Mouse (Mus musculus): Measurements from ENCODE around the gene Hist1h4i. TPM values are rescaled to one million over a fixed set of nuclear protein-coding genes. Genes with fewer than 3 reads are reported as not detected.

The Hist1h4i gene
- total and polyA plus RNA-seq, 2 experiments, result 5.2 to 9.2 TPM

DNA sequence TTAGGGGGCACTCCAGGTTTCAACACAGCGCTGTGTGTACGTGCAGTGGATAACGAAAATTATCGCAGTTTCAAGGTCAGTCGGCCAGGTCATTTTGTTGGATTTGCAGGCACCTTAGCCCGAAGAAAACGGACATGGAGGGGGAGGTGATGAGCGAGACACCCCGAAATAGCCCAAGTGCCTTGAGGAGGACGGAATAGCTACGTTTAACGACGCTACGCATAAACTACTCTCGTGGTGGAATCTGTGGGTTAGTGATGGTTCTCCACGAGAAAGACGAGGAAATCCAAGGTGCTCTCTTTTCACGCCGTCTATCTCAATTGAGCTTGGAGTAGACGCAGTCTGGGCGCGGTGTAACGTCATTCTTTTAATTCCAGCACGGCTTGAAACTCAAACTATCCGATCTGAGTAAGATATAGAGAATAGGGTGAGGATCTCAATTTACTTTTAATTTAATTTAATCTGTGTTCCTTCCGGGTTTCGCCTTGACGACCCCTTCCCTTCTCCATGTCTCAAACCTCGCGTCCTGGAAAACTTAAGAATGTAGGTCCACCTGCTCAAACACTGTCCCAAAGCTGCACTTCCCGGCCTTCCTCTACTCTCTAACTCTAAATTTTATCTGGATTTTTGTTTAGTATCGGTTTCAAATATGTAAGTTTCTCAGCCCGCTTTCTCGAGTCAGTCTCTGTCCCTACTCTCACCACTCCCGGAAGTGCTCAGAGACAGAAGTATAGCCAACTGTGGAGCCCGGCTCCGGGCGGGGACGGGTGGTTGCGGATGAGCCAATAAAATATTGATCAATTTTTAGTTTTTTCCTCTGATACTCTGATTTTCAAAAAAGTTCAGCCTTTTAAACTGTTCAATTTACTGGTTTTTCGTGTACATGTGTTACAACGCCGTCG, 21.0 kb downstream of the Hist1h4i start:
- Histone ChIP-seq H3K27ac (replicated peaks; ENCODE audit: insufficient read depth, low read depth, low read length) (no peak overlapping the region), H3K9ac (ENCODE audit: low read depth, low read length) (peak overlapping the region; percentile 62), H3K4me3 (ENCODE audit: insufficient read depth, low read depth, low read length) (peak overlapping the region; percentile 53), H3K4me1 (ENCODE audit: control insufficient read depth, insufficient read depth, low read length) (peaks cover 5% of the 10 kb centered on the region), H3K27me3 (ENCODE audit: control insufficient read depth, insufficient read depth, low read length) (no peaks in the 10 kb centered on the region), H3K79me2 (ENCODE audit: control insufficient read depth, insufficient read depth, low read length) (no peaks in the 10 kb centered on the region), H3K36me3 (ENCODE audit: control insufficient read depth, insufficient read depth, low read length) (no peaks in the 10 kb centered on the region)
- 6% methylated on average over 44 of the region's 44 CpGs for WGBS
- TF ChIP-seq CTCF (IDR thresholded peaks at IDR 0.05; ENCODE audit: low read depth, low read length) (no peak), POLR2A (IDR thresholded peaks at IDR 0.05; ENCODE audit: extremely low read depth, insufficient read depth, low read length) (no peak)
- DNase-seq (ENCODE audit: extremely low read depth, low read depth, low spot score), result no peak

GRCm38 (mm10) chr13:22015479-22016450, 25.4 kb downstream of the Hist1h4i start:
- DNase-seq (ENCODE audit: extremely low read depth, low read depth, low spot score), result peak; percentile 80
- TF ChIP-seq CTCF (IDR thresholded peaks at IDR 0.05; ENCODE audit: low read depth, low read length) (no peak), POLR2A (IDR thresholded peaks at IDR 0.05; ENCODE audit: extremely low read depth, insufficient read depth, low read length) (no peak)
- Histone ChIP-seq H3K36me3 (ENCODE audit: control insufficient read depth, insufficient read depth, low read length) (no peaks in the 10 kb centered on the region), H3K9ac (ENCODE audit: low read depth, low read length) (no peak overlapping the region), H3K27me3 (ENCODE audit: control insufficient read depth, insufficient read depth, low read length) (peaks cover 2% of the 10 kb centered on the region; the same call in 1 of the 2 replicates), H3K4me3 (ENCODE audit: insufficient read depth, low read depth, low read length) (no peak overlapping the region), H3K27ac (replicated peaks; ENCODE audit: insufficient read depth, low read depth, low read length) (no peak overlapping the region), H3K79me2 (ENCODE audit: control insufficient read depth, insufficient read depth, low read length) (no peaks in the 10 kb centered on the region), H3K4me1 (ENCODE audit: control insufficient read depth, insufficient read depth, low read length) (peaks cover 5% of the 10 kb centered on the region)
- WGBS, result 16% methylated on average over 27 of the region's 27 CpGs

DNA sequence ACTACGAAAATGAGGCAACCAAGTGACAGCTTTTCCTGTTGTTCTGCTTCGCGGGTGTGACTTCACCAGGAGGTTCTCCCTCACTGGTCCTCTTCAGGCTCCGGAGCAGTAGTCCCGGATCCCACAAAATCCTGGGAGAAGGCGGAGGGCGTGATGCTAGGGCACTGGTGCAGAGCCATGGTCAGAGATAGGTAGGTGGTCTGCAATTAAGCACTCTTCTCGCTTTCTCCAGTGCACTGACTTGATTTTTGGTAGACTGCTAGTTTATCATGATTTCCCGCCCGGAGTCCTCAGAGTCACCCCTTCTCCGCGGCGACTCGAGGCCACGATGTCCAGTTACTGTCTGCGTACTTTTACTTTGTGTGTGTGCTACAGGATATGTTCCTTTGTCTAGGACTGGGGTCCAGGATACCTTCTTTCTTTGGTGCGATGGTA, 26.7 kb downstream of the Hist1h4i start:
- Histone ChIP-seq H3K36me3 (ENCODE audit: control insufficient read depth, insufficient read depth, low read length) (no peaks in the 10 kb centered on the region), H3K79me2 (ENCODE audit: control insufficient read depth, insufficient read depth, low read length) (no peaks in the 10 kb centered on the region), H3K27ac (replicated peaks; ENCODE audit: insufficient read depth, low read depth, low read length) (no peak overlapping the region), H3K4me3 (ENCODE audit: insufficient read depth, low read depth, low read length) (no peak overlapping the region), H3K4me1 (ENCODE audit: control insufficient read depth, insufficient read depth, low read length) (no peaks in the 10 kb centered on the region), H3K27me3 (ENCODE audit: control insufficient read depth, insufficient read depth, low read length) (peaks cover 2% of the 10 kb centered on the region; the same call in 1 of the 2 replicates), H3K9ac (ENCODE audit: low read depth, low read length) (no peak overlapping the region)
- TF ChIP-seq CTCF (IDR thresholded peaks at IDR 0.05; ENCODE audit: low read depth, low read length) (no peak), POLR2A (IDR thresholded peaks at IDR 0.05; ENCODE audit: extremely low read depth, insufficient read depth, low read length) (no peak)
- 21% methylated on average over 17 of the region's 17 CpGs for WGBS
- no peak for DNase-seq (ENCODE audit: extremely low read depth, low read depth, low spot score)

GRCm38 (mm10) chr13:22013716-22014115, 27.4 kb downstream of the Hist1h4i start:
- H3K4me1 ChIP-seq (ENCODE audit: control insufficient read depth, insufficient read depth, low read length), result no peaks in the 10 kb centered on the region
- H3K4me3 ChIP-seq (ENCODE audit: insufficient read depth, low read depth, low read length), result no peak overlapping the region
- TF ChIP-seq CTCF (IDR thresholded peaks at IDR 0.05; ENCODE audit: low read depth, low read length), result no peak
- TF ChIP-seq POLR2A (IDR thresholded peaks at IDR 0.05; ENCODE audit: extremely low read depth, insufficient read depth, low read length), result no peak
- DNase-seq (ENCODE audit: extremely low read depth, low read depth, low spot score), result no peak
- no peak overlapping the region for H3K27ac ChIP-seq (replicated peaks; ENCODE audit: insufficient read depth, low read depth, low read length)
- H3K9ac ChIP-seq (ENCODE audit: low read depth, low read length), result no peak overlapping the region
- H3K79me2 ChIP-seq (ENCODE audit: control insufficient read depth, insufficient read depth, low read length), result no peaks in the 10 kb centered on the region
- no peaks in the 10 kb centered on the region for H3K36me3 ChIP-seq (ENCODE audit: control insufficient read depth, insufficient read depth, low read length)
- peaks cover 2% of the 10 kb centered on the region; the same call in 1 of the 2 replicates for H3K27me3 ChIP-seq (ENCODE audit: control insufficient read depth, insufficient read depth, low read length)
- 26% methylated on average over 13 of the region's 13 CpGs for WGBS

- TF ChIP-seq CTCF (IDR thresholded peaks at IDR 0.05; ENCODE audit: low read depth, low read length), result no peak
- H3K36me3 ChIP-seq (ENCODE audit: control insufficient read depth, insufficient read depth, low read length), result no peaks in the 10 kb centered on the region
- no peaks in the 10 kb centered on the region for H3K79me2 ChIP-seq (ENCODE audit: control insufficient read depth, insufficient read depth, low read length)
- H3K4me1 ChIP-seq (ENCODE audit: control insufficient read depth, insufficient read depth, low read length), result peaks cover 5% of the 10 kb centered on the region
- WGBS, result 49% methylated on average over 7 of the region's 7 CpGs
- no peak for DNase-seq (ENCODE audit: extremely low read depth, low read depth, low spot score)
- H3K4me3 ChIP-seq (ENCODE audit: insufficient read depth, low read depth, low read length), result no peak within 1 kb of the TSS
- no peak within 1 kb of the TSS for H3K9ac ChIP-seq (ENCODE audit: low read depth, low read length)
- H3K27me3 ChIP-seq (ENCODE audit: control insufficient read depth, insufficient read depth, low read length), result peaks cover 20% of the 10 kb centered on the region
- H3K27ac ChIP-seq (replicated peaks; ENCODE audit: insufficient read depth, low read depth, low read length), result no peak within 1 kb of the TSS
Measured at GRCm38 (mm10) chr13:22009642-22010041, 31.5 kb downstream of the Hist1h4i start, which contains the start of gene Prss16. Gene Prss16 (minus strand): TSS chr13:22009742.

Data from liver, adult 2 months (tissue).